Mouse (Mus musculus) limb, embryonic 14.5 days (tissue): ENCODE measurements around the gene Tcf12. TPM values are rescaled to one million over a fixed set of nuclear protein-coding genes. Genes with fewer than 3 reads are reported as not detected.

ENCODE experiments used
- ATAC-seq: fragments of 200-750 bp; cut with Nextera tagmentation; 2 replicates; pipeline ENCODE4 v1.8.0; 2017; ENCODE audit warnings: low read depth, moderate number of reproducible peaks, moderate TSS enrichment; ENCODE audit not compliant: low FRiP score
- DNase-seq: peaks from one replicate; pipeline ENCODE4 v3.0.0-alpha.2; 2015; ENCODE audit warnings: low spot score
- H3K27ac ChIP-seq: fragments of 300-500 bp; sonication (generic); replicated peaks from 2 replicates; pipeline ENCODE4 v1.5.1; 2014; ENCODE audit warnings: low read depth, mild to moderate bottlenecking, low read length, moderate library complexity, mixed read lengths
- H3K27me3 ChIP-seq: fragments of 300-500 bp; sonication (generic); 2 replicates; pipeline ENCODE4 v1.6.1; 2014; ENCODE audit warnings: low read length, mixed read lengths; ENCODE audit not compliant: control insufficient read depth, insufficient read depth
- H3K36me3 ChIP-seq: fragments of 300-500 bp; sonication (generic); 2 replicates; pipeline ENCODE4 v1.6.1; 2014; ENCODE audit warnings: mild to moderate bottlenecking, low read length, moderate library complexity, mixed read lengths; ENCODE audit not compliant: control insufficient read depth, insufficient read depth
- H3K4me1 ChIP-seq: fragments of 300-500 bp; sonication (generic); 2 replicates; pipeline ENCODE4 v1.6.1; 2014; ENCODE audit warnings: antibody characterized with exemption, low read length, mixed read lengths; ENCODE audit not compliant: control insufficient read depth, insufficient read depth
- H3K4me2 ChIP-seq: fragments of 300-500 bp; sonication (generic); replicated peaks from 2 replicates; pipeline ENCODE4 v1.6.1; 2014; ENCODE audit warnings: low read depth, mild to moderate bottlenecking, low read length, moderate library complexity; ENCODE audit not compliant: severe bottlenecking
- H3K4me3 ChIP-seq: fragments of 300-500 bp; sonication (generic); replicated peaks from 2 replicates; pipeline ENCODE4 v1.5.1; 2014; ENCODE audit warnings: low read length
- H3K9ac ChIP-seq: fragments of 300-500 bp; sonication (generic); 2 replicates; pipeline ENCODE4 v1.6.1; 2014; ENCODE audit warnings: mild to moderate bottlenecking, low read depth, low read length, moderate library complexity; ENCODE audit not compliant: severe bottlenecking
- H3K9me3 ChIP-seq: fragments of 300-500 bp; sonication (generic); 2 replicates; pipeline ENCODE4 v1.6.1; 2016; ENCODE audit warnings: low read length; ENCODE audit not compliant: control insufficient read depth
- POLR2A ChIP-seq: fragments of 200-500 bp; IDR thresholded peaks from 2 replicates; pipeline ENCODE4 v1.8.0; 2012; ENCODE audit warnings: inconsistent platforms, mild to moderate bottlenecking, moderate library complexity, borderline replicate concordance; ENCODE audit not compliant: insufficient read depth, insufficient read length; ENCODE audit errors: extremely low read depth
- WGBS: fragments of 180-500 bp; shearing (Covaris S2); extraction: QIAGEN DNeasy Blood & Tissue Kit; methylation state at CpG from one replicate; pipeline ENCODE4 v1.1.7; 2014; 5-methylcytosine and 5-hydroxymethylcytosine counted together
- polyA plus RNA-seq, 2 experiments: library from polyadenylated mRNA; depleted of rRNA in 1 of 2; stranded (reverse) in 1 of 2; unstranded in 1 of 2; fragments of >200 nt; fragmentation: Nextera tagmentation in 1 of 2; extraction: Ambion mirVana in 1 of 2; gene quantifications; 2 replicates each; pipeline versions ENCODE4 v1.2.1 to v1.2.3; 2012 to 2014

Gene Tcf12
- polyA plus RNA-seq (2012; rRNA removed) (158 and 226 TPM in 2 replicates), polyA plus RNA-seq (2014; fragmentation: Nextera tagmentation; extraction: Ambion mirVana) (111 and 115 TPM in 2 replicates)

- peak within 1 kb of the TSS; percentile 100 for H3K4me3 ChIP-seq
- no peaks in the 10 kb centered on the region for H3K27me3 ChIP-seq
- peak; percentile 57; the same call in 1 of the 2 replicates for TF ChIP-seq POLR2A
- H3K4me1 ChIP-seq = peaks cover 14% of the 10 kb centered on the region
- H3K9ac ChIP-seq = peak within 1 kb of the TSS; percentile 100
- peak within 1 kb of the TSS; percentile 99 for H3K27ac ChIP-seq
- H3K9me3 ChIP-seq = no peaks in the 10 kb centered on the region
- ATAC-seq = peak; percentile 88
- H3K4me2 ChIP-seq = peak within 1 kb of the TSS; percentile 76
- 2% methylated on average over 76 of the region's 88 CpGs for WGBS
- peaks cover 12% of the 10 kb centered on the region for H3K36me3 ChIP-seq
- peak; percentile 93 for DNase-seq
Observed at GRCm38 (mm10) chr9:72111622-72112550, at the start of gene Tcf12. Tcf12 (minus strand) TSS chr9:72111871.

- DNase-seq = no peak
Observed at GRCm38 (mm10) chr9:72158392-72158791, 46.7 kb upstream of the Tcf12 start.

GRCm38 (mm10) chr9:72157091-72157490 lies 45.4 kb upstream of the Tcf12 start:
- ATAC-seq (no peak), DNase-seq (no peak)
- WGBS = 81% methylated on average over 1 of the region's 1 CpGs
- no peak overlapping the region for H3K27ac ChIP-seq
- H3K4me3 ChIP-seq = no peak overlapping the region
- no peak overlapping the region for H3K9ac ChIP-seq
- H3K9me3 ChIP-seq = no peaks in the 10 kb centered on the region
- H3K4me1 ChIP-seq = no peaks in the 10 kb centered on the region
- no peaks in the 10 kb centered on the region for H3K36me3 ChIP-seq
- H3K27me3 ChIP-seq = no peaks in the 10 kb centered on the region
- TF ChIP-seq POLR2A = no peak
- H3K4me2 ChIP-seq = no peak overlapping the region

More at GRCm38 (mm10) chr9:72158392-72158791, 46.7 kb upstream of the Tcf12 start:
- Histone ChIP-seq H3K4me2 (no peak overlapping the region), H3K4me3 (no peak overlapping the region), H3K36me3 (no peaks in the 10 kb centered on the region), H3K27ac (no peak overlapping the region), H3K4me1 (no peaks in the 10 kb centered on the region), H3K9me3 (no peaks in the 10 kb centered on the region), H3K27me3 (no peaks in the 10 kb centered on the region), H3K9ac (no peak overlapping the region)
- WGBS = 59% methylated on average over 2 of the region's 2 CpGs
- no peak for TF ChIP-seq POLR2A
- ATAC-seq = no peak

- Histone ChIP-seq H3K4me3 (peak overlapping the region; percentile 14), H3K9me3 (no peaks in the 10 kb centered on the region), H3K27me3 (no peaks in the 10 kb centered on the region), H3K9ac (0 out of 2 replicates have a peak overlapping the region, but pooled peaks have one; percentile 14), H3K27ac (no peak overlapping the region), H3K4me2 (peak overlapping the region; percentile 35), H3K4me1 (no peaks in the 10 kb centered on the region), H3K36me3 (no peaks in the 10 kb centered on the region)
- no peak for ATAC-seq
- WGBS = 27% methylated on average over 21 of the region's 21 CpGs
- no peak for TF ChIP-seq POLR2A
- peak; percentile 15 for DNase-seq
Observed at GRCm38 (mm10) chr9:72155250-72156138, 43.8 kb upstream of the Tcf12 start.

GRCm38 (mm10) chr9:72144148-72144547 lies 32.5 kb upstream of the Tcf12 start:
- ATAC-seq = no peak
- H3K27ac ChIP-seq = no peak overlapping the region
- 84% methylated on average over 5 of the region's 5 CpGs for WGBS
- H3K4me3 ChIP-seq = no peak overlapping the region
- no peak for TF ChIP-seq POLR2A
- no peak for DNase-seq
- no peak overlapping the region for H3K4me2 ChIP-seq
- no peaks in the 10 kb centered on the region for H3K36me3 ChIP-seq
- H3K9ac ChIP-seq = no peak overlapping the region
- H3K9me3 ChIP-seq = no peaks in the 10 kb centered on the region
- no peaks in the 10 kb centered on the region for H3K4me1 ChIP-seq
- H3K27me3 ChIP-seq = no peaks in the 10 kb centered on the region
